Mouse (Mus musculus) kidney, postnatal 0 days (tissue): Measurements from ENCODE around the gene Kcna7. TPM values are rescaled to one million over a fixed set of nuclear protein-coding genes. Genes with fewer than 3 reads are reported as not detected.

Source experiments
- ATAC-seq: fragments of 200-750 bp; cut with Nextera tagmentation; replicated peaks from 2 replicates; pipeline ENCODE4 v1.8.0; 2017; ENCODE audit warnings: low read depth, moderate number of reproducible peaks, moderate TSS enrichment, moderate library complexity; ENCODE audit not compliant: low FRiP score
- DNase-seq: peaks from one replicate; pipeline ENCODE4 v3.0.0-alpha.2; 2016; ENCODE audit warnings: low spot score
- H3K27ac ChIP-seq: fragments of 300-500 bp; sonication (generic); 2 replicates; pipeline ENCODE4 v1.5.1; 2014; ENCODE audit warnings: mild to moderate bottlenecking
- H3K27me3 ChIP-seq: fragments of 300-500 bp; sonication (generic); 2 replicates; pipeline ENCODE4 v1.6.1; 2014; ENCODE audit warnings: low read length, mixed read lengths; ENCODE audit not compliant: insufficient read depth
- H3K36me3 ChIP-seq: fragments of 300-500 bp; sonication (generic); 2 replicates; pipeline ENCODE4 v1.6.1; 2014; ENCODE audit warnings: low read length, mixed read lengths; ENCODE audit not compliant: insufficient read depth
- H3K4me1 ChIP-seq: fragments of 300-500 bp; sonication (generic); replicated peaks from 2 replicates; pipeline ENCODE4 v1.6.1; 2014; ENCODE audit warnings: antibody characterized with exemption, low read length, mixed read lengths; ENCODE audit not compliant: insufficient read depth
- H3K4me2 ChIP-seq: fragments of 300-500 bp; sonication (generic); 2 replicates; pipeline ENCODE4 v1.6.1; 2014; ENCODE audit warnings: mild to moderate bottlenecking, low read length, moderate library complexity, mixed read lengths
- H3K4me3 ChIP-seq: fragments of 300-500 bp; sonication (generic); replicated peaks from 2 replicates; pipeline ENCODE4 v1.5.1; 2014; ENCODE audit warnings: low read depth, low read length
- H3K9ac ChIP-seq: fragments of 300-500 bp; sonication (generic); 2 replicates; pipeline ENCODE4 v1.6.1; 2014; ENCODE audit warnings: low read depth, low read length
- H3K9me3 ChIP-seq: fragments of 300-500 bp; sonication (generic); replicated peaks from 2 replicates; pipeline ENCODE4 v1.6.1; 2016; ENCODE audit warnings: low read length, inconsistent platforms, mixed read lengths
- CTCF ChIP-seq: IDR thresholded peaks from 2 replicates; pipeline ENCODE4 v1.5.1; 2016; ENCODE audit warnings: antibody characterized with exemption, low read depth, mild to moderate bottlenecking, moderate library complexity
- WGBS: fragments of 180-500 bp; shearing (Covaris S2); extraction: QIAGEN DNeasy Blood & Tissue Kit; methylation state at CpG from one replicate; pipeline ENCODE4 v1.1.7; 2014; 5-methylcytosine and 5-hydroxymethylcytosine counted together
- microRNA-seq: library from miRNA; unstranded; fragments of <30 nt; microRNA quantifications from one replicate; pipeline ENCODE4, GENCODE M21; 2016
- polyA plus RNA-seq: library from polyadenylated mRNA; unstranded; fragments of >200 nt; fragmentation: Nextera tagmentation; extraction: Ambion mirVana; gene quantifications from 2 replicates; pipeline ENCODE4 v1.2.1, GENCODE M21; 2015

Kcna7 gene
- polyA plus RNA-seq, 1 experiment from 2014 or later: 0.05 TPM

- H3K4me3 ChIP-seq: peak overlapping the region; percentile 83
- WGBS: 37% methylated on average over 9 of the region's 10 CpGs
- H3K27me3 ChIP-seq: no peaks in the 10 kb centered on the region
- H3K4me1 ChIP-seq: peaks cover 22% of the 10 kb centered on the region
- H3K9me3 ChIP-seq: no peaks in the 10 kb centered on the region
- DNase-seq: no peak
- no peak for TF ChIP-seq CTCF
- peaks cover 20% of the 10 kb centered on the region; the same call in 1 of the 2 replicates for H3K36me3 ChIP-seq
- peak overlapping the region; percentile 88 for H3K27ac ChIP-seq
- peak; percentile 49 for ATAC-seq
- peak overlapping the region; percentile 80; the same call in 1 of the 2 replicates for H3K9ac ChIP-seq
- H3K4me2 ChIP-seq: peak overlapping the region; percentile 85
Observed at GRCm38 (mm10) chr7:45457204-45458060, 52.0 kb downstream of the Kcna7 start.

DNA sequence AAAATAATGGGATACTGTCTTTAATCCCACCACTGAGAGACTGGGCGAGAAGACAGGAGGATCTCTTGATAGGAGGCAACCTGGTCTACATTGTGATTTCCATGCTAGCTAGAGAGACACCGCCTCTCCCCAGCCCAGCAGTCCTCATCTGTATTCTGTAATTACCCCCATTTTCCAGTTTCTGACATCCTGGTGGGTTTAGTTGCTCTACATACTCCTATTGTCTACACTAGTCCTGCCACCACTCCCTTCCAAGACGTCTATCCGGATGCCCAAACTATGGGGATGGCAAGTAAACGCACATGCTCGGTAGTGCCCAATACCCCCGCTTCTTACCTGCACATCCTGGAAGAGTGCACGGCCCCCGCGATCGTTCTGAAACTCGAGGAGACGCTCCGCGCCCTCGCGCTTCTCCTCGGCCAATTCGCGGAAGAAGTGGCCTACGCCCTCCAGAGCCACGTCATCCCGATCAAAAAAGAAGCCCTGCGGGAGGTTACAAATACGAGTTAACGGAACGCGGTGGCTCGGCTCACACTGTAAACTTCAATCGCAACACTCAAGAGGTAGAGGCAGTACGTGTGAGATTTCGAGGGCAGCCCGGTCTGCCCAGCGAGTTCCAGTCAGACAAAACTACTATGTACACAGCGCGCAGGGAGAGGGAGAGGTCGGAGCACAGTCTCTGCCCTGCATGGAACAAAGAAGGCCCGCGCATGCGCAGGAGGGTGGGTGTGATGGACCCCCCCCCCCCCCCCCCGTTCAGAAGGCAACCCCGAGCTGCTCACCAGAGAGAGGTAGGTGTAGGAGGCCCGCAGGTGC lies 53.5 kb downstream of the Kcna7 start:
- Histone ChIP-seq H3K36me3 (peaks cover 16% of the 10 kb centered on the region; the same call in 1 of the 2 replicates), H3K27me3 (no peaks in the 10 kb centered on the region), H3K4me3 (peak overlapping the region; percentile 83), H3K9me3 (no peaks in the 10 kb centered on the region), H3K9ac (peak overlapping the region; percentile 80), H3K4me2 (peak overlapping the region; percentile 85), H3K4me1 (peaks cover 22% of the 10 kb centered on the region), H3K27ac (peak overlapping the region; percentile 88)
- peak; percentile 22 for ATAC-seq
- no peak for TF ChIP-seq CTCF
- DNase-seq: peak; percentile 90
- under 1% methylated on average over 41 of the region's 43 CpGs for WGBS

Small RNA genes within 50 kb of the gene (microRNA-seq; reads per million reads assigned to microRNA genes)
- gene Gm22133: not detected

Other genes with a start within 250 kb of the Kcna7 start
- 0.17 TPM in 2 replicates for gene Slc17a7, start 241.7 kb upstream of the Kcna7 start, polyA plus RNA-seq
- gene Gfy, start 226.1 kb upstream of the Kcna7 start, polyA plus RNA-seq: not detected in 2 replicates
- gene Pth2, start 224.7 kb upstream of the Kcna7 start, polyA plus RNA-seq: not detected in 2 replicates
- 0.36 and 0.43 TPM in 2 replicates for gene Ccdc155, start 200.8 kb upstream of the Kcna7 start, polyA plus RNA-seq
- gene Dkkl1, start 193.5 kb upstream of the Kcna7 start, polyA plus RNA-seq: 0.47 and 1.3 TPM in 2 replicates
- gene Tead2, start 189.9 kb upstream of the Kcna7 start, polyA plus RNA-seq: 94.3 and 112 TPM in 2 replicates
- gene Cd37, start 166.5 kb upstream of the Kcna7 start, polyA plus RNA-seq: 2.1 and 2.6 TPM in 2 replicates
- gene Slc6a16, start 164.6 kb upstream of the Kcna7 start, polyA plus RNA-seq: 0.18 and 0.45 TPM in 2 replicates
- not detected in 2 replicates for gene Slc6a21, start 128.1 kb upstream of the Kcna7 start, polyA plus RNA-seq
- gene Trpm4, start 71.9 kb upstream of the Kcna7 start, polyA plus RNA-seq: 14.4 and 15.9 TPM in 2 replicates
- 0.75 and 1.1 TPM in 2 replicates for gene Hrc, start 70.4 kb upstream of the Kcna7 start, polyA plus RNA-seq
- gene Ppfia3, start 38.6 kb upstream of the Kcna7 start, polyA plus RNA-seq: 4.3 and 5.4 TPM in 2 replicates
- 1.2 and 1.6 TPM in 2 replicates for gene Lin7b, start 35.1 kb upstream of the Kcna7 start, polyA plus RNA-seq
- 148 and 163 TPM in 2 replicates for gene Snrnp70, start 9.9 kb upstream of the Kcna7 start, polyA plus RNA-seq
- 1.5 and 1.6 TPM in 2 replicates for gene Ntf5, start 8.0 kb downstream of the Kcna7 start, polyA plus RNA-seq
- not detected in 2 replicates for gene Lhb, start 15.2 kb downstream of the Kcna7 start, polyA plus RNA-seq
- 26.0 and 26.9 TPM in 2 replicates for gene Gys1, start 29.2 kb downstream of the Kcna7 start, polyA plus RNA-seq
- 94.6 and 98.9 TPM in 2 replicates for gene Ruvbl2, start 32.4 kb downstream of the Kcna7 start, polyA plus RNA-seq
- gene Ftl1, start 54.2 kb downstream of the Kcna7 start, polyA plus RNA-seq: 6,674 and 7,026 TPM in 2 replicates
- 183 and 194 TPM in 2 replicates for gene Bax, start 61.2 kb downstream of the Kcna7 start, polyA plus RNA-seq
- 0.93 and 1.1 TPM in 2 replicates for gene Tulp2, start 76.2 kb downstream of the Kcna7 start, polyA plus RNA-seq
- not detected in 2 replicates for gene Gm45808, start 81.2 kb downstream of the Kcna7 start, polyA plus RNA-seq
- 1.8 TPM in 2 replicates for gene Dhdh, start 83.2 kb downstream of the Kcna7 start, polyA plus RNA-seq
- gene Nucb1, start 104.8 kb downstream of the Kcna7 start, polyA plus RNA-seq: 246 and 265 TPM in 2 replicates
- 21.4 and 21.9 TPM in 2 replicates for gene Ppp1r15a, start 120.6 kb downstream of the Kcna7 start, polyA plus RNA-seq
- gene Plekha4, start 120.7 kb downstream of the Kcna7 start, polyA plus RNA-seq: 5.1 and 5.8 TPM in 2 replicates
- 20.5 and 21.0 TPM in 2 replicates for gene Hsd17b14, start 149.2 kb downstream of the Kcna7 start, polyA plus RNA-seq
- 92.7 and 93.0 TPM in 2 replicates for gene Bcat2, start 164.5 kb downstream of the Kcna7 start, polyA plus RNA-seq
- 0.12 TPM in 1 of 2 replicates, not detected in the other for gene Fgf21, start 209.8 kb downstream of the Kcna7 start, polyA plus RNA-seq
- gene Fut1, start 211.6 kb downstream of the Kcna7 start, polyA plus RNA-seq: 0.08 and 0.26 TPM in 2 replicates
- gene Izumo1, start 216.2 kb downstream of the Kcna7 start, polyA plus RNA-seq: 0.17 and 0.29 TPM in 2 replicates
- 16.9 and 21.1 TPM in 2 replicates for gene Rasip1, start 221.8 kb downstream of the Kcna7 start, polyA plus RNA-seq
- gene Mamstr, start 234.3 kb downstream of the Kcna7 start, polyA plus RNA-seq: 3.9 and 4.8 TPM in 2 replicates